Mouse (Mus musculus): ENCODE measurements at regions not wholly inside any gene's neighbourhood (a gene's known extent, or its start where the extent isn't known, plus 50 kb on each side); places are given as distances from the start of the nearest gene placed in this dataset.
"Not testable (repeated sequence)": the region's sequence is repeated elsewhere in the genome, so short reads cannot be mapped to it uniquely, and the experiment has no call there.

DNA sequence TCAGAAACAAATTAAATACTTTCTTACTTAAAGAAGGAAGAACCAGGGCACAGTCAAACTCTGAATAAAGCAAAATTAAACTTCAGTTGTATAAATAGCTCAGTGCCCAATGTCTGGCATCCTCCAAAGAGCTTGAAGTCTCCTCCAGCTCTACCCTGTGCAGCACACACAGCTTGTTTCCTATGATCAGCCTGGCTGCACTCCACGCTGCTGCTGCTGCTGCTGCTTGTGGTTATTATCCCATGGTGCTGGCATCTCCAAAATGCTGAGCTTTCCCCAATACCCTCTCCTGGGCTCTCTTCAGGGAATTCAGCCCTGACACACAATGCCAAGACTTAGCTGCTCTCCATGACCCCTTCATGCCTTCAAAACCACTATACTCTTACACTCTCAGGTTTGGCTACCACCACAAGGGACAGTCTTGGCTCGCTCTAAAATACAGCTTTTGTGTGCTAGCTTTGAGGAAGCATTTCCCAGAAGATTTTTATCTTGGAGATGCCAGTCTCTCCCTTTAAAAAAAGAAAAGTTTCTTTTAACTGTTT is 121.0 kb downstream of the Rab10 start:
- H3K4me2 ChIP-seq (ENCODE audit: low read length); H3K36me3 ChIP-seq (ENCODE audit: control insufficient read depth, insufficient read depth, low read length); DNase-seq (ENCODE audit: low spot score); H3K4me3 ChIP-seq (ENCODE audit: low read depth, low read length); H3K4me1 ChIP-seq (replicated peaks; ENCODE audit: control insufficient read depth, insufficient read depth, low read length); ATAC-seq (replicated peaks; ENCODE audit: low FRiP score, low TSS enrichment, low read depth); H3K27me3 ChIP-seq (replicated peaks; ENCODE audit: control insufficient read depth, insufficient read depth, low read length); H3K9me3 ChIP-seq (ENCODE audit: control insufficient read depth, low read length); H3K9ac ChIP-seq (ENCODE audit: low read length); H3K27ac ChIP-seq (ENCODE audit: low read depth): not testable (repeated sequence)
- 80% methylated on average over 2 of the region's 2 CpGs for WGBS

DNA sequence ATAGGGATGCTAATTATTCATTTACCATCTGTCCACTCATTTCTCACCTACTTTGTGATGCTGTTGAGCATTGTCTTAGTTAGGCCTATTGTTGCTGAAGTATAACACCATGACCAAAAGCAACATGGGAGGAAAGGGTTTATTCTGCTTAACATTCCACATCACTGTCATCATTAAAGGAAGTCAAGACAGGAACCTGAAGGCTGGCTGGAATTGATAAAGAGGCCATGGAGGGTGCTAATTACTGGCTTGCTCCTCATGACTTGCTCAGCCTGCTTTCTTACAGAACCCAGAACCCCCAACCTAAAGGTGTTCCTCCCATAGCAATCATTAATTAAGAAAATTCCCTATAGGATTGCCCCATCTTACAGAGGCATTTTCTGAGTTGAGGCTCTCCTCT is 121.6 kb downstream of the Rab10 start:
- Histone ChIP-seq H3K9ac (ENCODE audit: low read length) (no peak overlapping the region), H3K4me1 (replicated peaks; ENCODE audit: control insufficient read depth, insufficient read depth, low read length) (no peaks in the 10 kb centered on the region), H3K27ac (ENCODE audit: low read depth) (no peak overlapping the region), H3K4me2 (ENCODE audit: low read length) (no peak overlapping the region), H3K36me3 (ENCODE audit: control insufficient read depth, insufficient read depth, low read length) (no peaks in the 10 kb centered on the region), H3K4me3 (ENCODE audit: low read depth, low read length) (no peak overlapping the region), H3K9me3 (ENCODE audit: control insufficient read depth, low read length) (no peaks in the 10 kb centered on the region), H3K27me3 (replicated peaks; ENCODE audit: control insufficient read depth, insufficient read depth, low read length) (no peaks in the 10 kb centered on the region)
- ATAC-seq (replicated peaks; ENCODE audit: low FRiP score, low TSS enrichment, low read depth) (no peak), DNase-seq (ENCODE audit: low spot score) (no peak)

DNA sequence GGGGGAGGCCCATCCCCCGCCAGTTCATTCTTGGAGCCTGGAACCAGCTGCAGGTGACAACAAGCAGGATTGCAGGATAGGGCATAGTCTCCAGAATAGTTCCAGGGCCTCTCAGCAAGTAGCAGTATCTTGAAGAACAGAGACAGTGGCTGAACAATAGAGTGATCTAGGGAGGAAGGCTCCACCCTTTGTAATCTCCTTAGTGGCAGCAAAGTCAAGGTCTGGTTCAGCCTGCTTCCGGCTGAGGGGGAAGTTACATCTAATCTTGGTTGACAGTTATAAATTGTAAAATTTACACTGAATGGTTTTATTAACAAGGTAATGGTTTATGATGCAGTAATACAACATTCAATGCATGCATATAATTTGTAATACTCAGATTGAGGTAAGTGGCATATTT is 136.4 kb downstream of the Rab10 start:
- H3K27ac ChIP-seq (ENCODE audit: low read depth), result no peak overlapping the region
- DNase-seq (ENCODE audit: low spot score) (no peak), ATAC-seq (replicated peaks; ENCODE audit: low FRiP score, low TSS enrichment, low read depth) (no peak)
- no peak overlapping the region for H3K9ac ChIP-seq (ENCODE audit: low read length)
- no peaks in the 10 kb centered on the region for H3K36me3 ChIP-seq (ENCODE audit: control insufficient read depth, insufficient read depth, low read length)
- no peak overlapping the region for H3K4me3 ChIP-seq (ENCODE audit: low read depth, low read length)
- 68% methylated on average over 2 of the region's 2 CpGs for WGBS
- H3K27me3 ChIP-seq (replicated peaks; ENCODE audit: control insufficient read depth, insufficient read depth, low read length), result no peaks in the 10 kb centered on the region
- no peaks in the 10 kb centered on the region for H3K9me3 ChIP-seq (ENCODE audit: control insufficient read depth, low read length)
- H3K4me2 ChIP-seq (ENCODE audit: low read length), result no peak overlapping the region
- H3K4me1 ChIP-seq (replicated peaks; ENCODE audit: control insufficient read depth, insufficient read depth, low read length), result no peaks in the 10 kb centered on the region

DNA sequence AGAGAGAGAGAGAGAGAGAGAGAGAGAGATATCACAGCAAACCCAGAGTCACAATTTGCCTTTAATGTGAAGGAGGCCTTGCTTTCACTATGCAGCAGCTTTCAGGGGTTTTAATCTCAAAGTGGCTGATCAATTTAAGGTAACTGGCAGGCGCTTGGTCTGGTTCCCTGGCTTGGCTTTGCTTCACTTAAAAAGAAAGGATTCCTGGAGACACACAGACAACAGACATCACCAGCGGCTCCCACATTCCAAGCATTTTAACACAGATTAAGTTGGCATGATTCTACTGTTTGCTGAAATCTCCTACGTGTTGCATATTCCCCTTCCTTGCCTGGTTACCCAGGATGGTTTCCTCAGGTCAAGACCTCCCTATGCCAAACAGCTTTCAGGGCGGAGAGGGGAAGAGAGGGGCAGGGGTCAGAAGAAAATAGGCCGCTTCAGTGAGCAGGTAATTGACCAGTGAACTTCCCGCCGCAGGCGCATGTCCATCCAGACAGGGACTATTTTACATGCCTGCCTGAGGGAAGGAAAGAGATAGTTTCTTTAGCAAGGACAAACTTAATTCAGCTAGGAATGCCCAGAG is 140.0 kb downstream of the Rab10 start:
- DNase-seq (ENCODE audit: low spot score); H3K4me2 ChIP-seq (ENCODE audit: low read length); ATAC-seq (replicated peaks; ENCODE audit: low FRiP score, low TSS enrichment, low read depth); H3K27me3 ChIP-seq (replicated peaks; ENCODE audit: control insufficient read depth, insufficient read depth, low read length); H3K27ac ChIP-seq (ENCODE audit: low read depth); H3K9ac ChIP-seq (ENCODE audit: low read length); H3K36me3 ChIP-seq (ENCODE audit: control insufficient read depth, insufficient read depth, low read length); H3K9me3 ChIP-seq (ENCODE audit: control insufficient read depth, low read length); H3K4me3 ChIP-seq (ENCODE audit: low read depth, low read length); H3K4me1 ChIP-seq (replicated peaks; ENCODE audit: control insufficient read depth, insufficient read depth, low read length): not testable (repeated sequence)
- WGBS, result 50% methylated on average over 8 of the region's 8 CpGs

DNA sequence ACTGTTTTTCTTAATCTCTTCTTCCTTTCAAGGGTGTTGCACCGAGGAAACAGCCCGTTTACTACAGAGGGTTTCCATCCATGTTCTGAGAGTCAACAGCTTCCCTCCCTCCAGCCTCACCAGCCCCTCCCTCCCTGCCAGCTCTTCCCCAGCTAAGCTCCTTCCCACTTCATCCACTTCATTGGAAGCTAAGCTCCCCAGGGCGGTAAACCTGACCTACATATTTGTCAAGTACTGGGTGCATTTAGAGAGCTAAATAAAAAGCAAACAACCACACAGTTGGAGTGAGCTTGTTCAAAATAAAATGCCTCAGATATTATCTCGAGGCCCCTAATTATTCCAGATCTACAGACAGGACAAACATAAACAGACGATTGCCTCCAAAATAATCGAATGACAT is 148.1 kb downstream of the Rab10 start:
- not testable (repeated sequence) for H3K36me3 ChIP-seq (ENCODE audit: control insufficient read depth, insufficient read depth, low read length); DNase-seq (ENCODE audit: low spot score); ATAC-seq (replicated peaks; ENCODE audit: low FRiP score, low TSS enrichment, low read depth); H3K27me3 ChIP-seq (replicated peaks; ENCODE audit: control insufficient read depth, insufficient read depth, low read length); H3K4me1 ChIP-seq (replicated peaks; ENCODE audit: control insufficient read depth, insufficient read depth, low read length); H3K27ac ChIP-seq (ENCODE audit: low read depth); H3K9ac ChIP-seq (ENCODE audit: low read length); H3K4me3 ChIP-seq (ENCODE audit: low read depth, low read length); H3K9me3 ChIP-seq (ENCODE audit: control insufficient read depth, low read length); H3K4me2 ChIP-seq (ENCODE audit: low read length)
- WGBS, result 66% methylated on average over 6 of the region's 6 CpGs

DNA sequence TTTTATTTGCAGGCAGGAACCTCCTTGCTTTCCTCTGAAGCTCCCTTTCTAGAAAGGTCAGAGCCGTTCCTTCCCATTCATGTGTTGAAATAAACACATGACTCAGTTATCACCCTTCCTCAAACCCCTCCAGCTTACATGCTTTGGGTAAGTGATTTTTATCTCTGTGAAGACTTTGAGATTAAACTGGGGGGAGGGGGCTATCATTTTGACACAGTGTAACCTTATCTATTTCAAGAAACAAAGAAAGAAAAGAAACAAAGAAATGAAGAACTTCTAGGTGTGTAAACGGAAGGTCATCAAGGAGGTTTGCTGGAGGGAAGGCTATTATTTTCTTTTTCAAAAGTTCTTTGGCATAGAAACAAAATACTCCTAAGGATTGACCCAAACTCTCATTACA is 151.0 kb downstream of the Rab10 start:
- not testable (repeated sequence) for H3K9ac ChIP-seq (ENCODE audit: low read length); H3K9me3 ChIP-seq (ENCODE audit: control insufficient read depth, low read length); H3K36me3 ChIP-seq (ENCODE audit: control insufficient read depth, insufficient read depth, low read length); H3K27ac ChIP-seq (ENCODE audit: low read depth); H3K27me3 ChIP-seq (replicated peaks; ENCODE audit: control insufficient read depth, insufficient read depth, low read length); H3K4me2 ChIP-seq (ENCODE audit: low read length); H3K4me3 ChIP-seq (ENCODE audit: low read depth, low read length); H3K4me1 ChIP-seq (replicated peaks; ENCODE audit: control insufficient read depth, insufficient read depth, low read length); DNase-seq (ENCODE audit: low spot score); ATAC-seq (replicated peaks; ENCODE audit: low FRiP score, low TSS enrichment, low read depth)
- 67% methylated on average over 2 of the region's 2 CpGs for WGBS

DNA sequence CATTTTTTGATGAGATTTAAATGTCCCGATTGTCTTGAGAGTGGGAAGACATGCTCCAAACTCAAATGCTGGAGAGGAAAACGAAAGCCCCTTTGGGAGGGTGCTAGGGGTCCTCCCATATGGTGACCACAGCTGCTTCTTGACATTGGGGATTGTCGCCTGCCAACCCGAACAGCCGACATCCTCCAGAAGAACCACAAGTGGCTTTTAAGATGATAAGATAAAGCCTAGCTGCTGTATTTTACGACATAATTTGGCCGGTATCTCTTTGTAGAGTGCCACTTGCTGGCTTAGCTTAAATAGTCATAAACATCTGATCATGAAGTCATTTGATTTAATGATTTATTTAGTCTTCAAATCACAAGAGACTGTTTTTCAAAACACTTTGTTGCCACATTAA is 156.1 kb downstream of the Rab10 start:
- not testable (repeated sequence) for H3K9me3 ChIP-seq (ENCODE audit: control insufficient read depth, low read length); H3K4me1 ChIP-seq (replicated peaks; ENCODE audit: control insufficient read depth, insufficient read depth, low read length); H3K27me3 ChIP-seq (replicated peaks; ENCODE audit: control insufficient read depth, insufficient read depth, low read length); ATAC-seq (replicated peaks; ENCODE audit: low FRiP score, low TSS enrichment, low read depth); H3K36me3 ChIP-seq (ENCODE audit: control insufficient read depth, insufficient read depth, low read length); H3K27ac ChIP-seq (ENCODE audit: low read depth); H3K4me2 ChIP-seq (ENCODE audit: low read length); H3K4me3 ChIP-seq (ENCODE audit: low read depth, low read length); H3K9ac ChIP-seq (ENCODE audit: low read length); DNase-seq (ENCODE audit: low spot score)
- 46% methylated on average over 7 of the region's 7 CpGs for WGBS

DNA sequence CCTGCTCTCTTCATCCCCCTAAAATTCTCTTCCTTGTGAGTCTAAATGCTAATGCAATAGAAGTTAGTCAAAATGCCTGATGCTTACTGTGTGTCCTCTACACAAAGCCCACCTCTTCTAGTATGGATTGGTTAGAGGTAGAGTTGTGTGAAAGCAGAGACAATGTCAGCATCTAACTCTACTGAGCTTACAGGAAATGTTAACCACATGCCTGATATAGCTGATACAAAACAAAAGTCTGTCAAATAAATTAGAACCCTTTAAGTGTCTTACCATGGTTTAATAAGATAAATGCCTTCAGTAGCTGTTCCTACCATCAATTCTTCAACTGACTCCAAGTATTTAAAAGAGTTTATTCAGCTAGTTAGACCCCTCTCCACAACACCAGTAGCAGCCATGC is 177.2 kb downstream of the Rab10 start:
- H3K4me3 ChIP-seq (ENCODE audit: low read depth, low read length); H3K4me1 ChIP-seq (replicated peaks; ENCODE audit: control insufficient read depth, insufficient read depth, low read length); H3K9ac ChIP-seq (ENCODE audit: low read length); H3K4me2 ChIP-seq (ENCODE audit: low read length); H3K27me3 ChIP-seq (replicated peaks; ENCODE audit: control insufficient read depth, insufficient read depth, low read length); H3K36me3 ChIP-seq (ENCODE audit: control insufficient read depth, insufficient read depth, low read length); H3K27ac ChIP-seq (ENCODE audit: low read depth); DNase-seq (ENCODE audit: low spot score); ATAC-seq (replicated peaks; ENCODE audit: low FRiP score, low TSS enrichment, low read depth); H3K9me3 ChIP-seq (ENCODE audit: control insufficient read depth, low read length): not testable (repeated sequence)

DNA sequence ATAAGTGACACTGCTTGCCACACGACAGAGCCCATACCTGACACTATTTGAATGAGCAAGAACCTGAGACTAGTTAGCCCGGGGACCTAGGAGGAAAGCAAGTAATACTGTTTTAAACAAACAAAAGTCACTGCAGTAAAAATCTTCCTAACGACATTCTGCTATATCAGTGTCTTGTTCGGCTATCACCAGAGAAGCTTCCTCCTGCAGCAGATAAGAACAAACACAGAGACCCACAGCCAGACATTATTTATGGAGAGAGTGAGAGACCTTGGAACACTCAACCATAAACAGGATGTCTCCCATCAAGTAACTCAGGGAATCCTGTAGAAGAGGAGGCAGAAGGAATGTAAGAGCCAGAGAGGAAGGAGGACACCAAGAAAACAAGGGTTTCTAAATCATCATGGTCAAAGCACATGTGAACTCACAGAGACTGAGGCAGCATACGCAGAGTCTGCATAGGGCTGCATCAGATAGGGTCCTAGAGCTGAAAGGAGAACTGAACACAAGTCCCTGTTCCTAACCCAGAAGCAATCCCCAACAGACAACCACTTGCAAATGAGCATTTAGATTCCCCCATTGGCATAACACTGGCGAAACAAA is 178.5 kb downstream of the Rab10 start:
- not testable (repeated sequence) for H3K9me3 ChIP-seq (ENCODE audit: control insufficient read depth, low read length); H3K36me3 ChIP-seq (ENCODE audit: control insufficient read depth, insufficient read depth, low read length); H3K27me3 ChIP-seq (replicated peaks; ENCODE audit: control insufficient read depth, insufficient read depth, low read length); H3K4me3 ChIP-seq (ENCODE audit: low read depth, low read length); H3K4me2 ChIP-seq (ENCODE audit: low read length); H3K9ac ChIP-seq (ENCODE audit: low read length); ATAC-seq (replicated peaks; ENCODE audit: low FRiP score, low TSS enrichment, low read depth); H3K4me1 ChIP-seq (replicated peaks; ENCODE audit: control insufficient read depth, insufficient read depth, low read length); H3K27ac ChIP-seq (ENCODE audit: low read depth); DNase-seq (ENCODE audit: low spot score)
- WGBS, result 42% methylated on average over 6 of the region's 6 CpGs
